Mouse (Mus musculus) forebrain, embryonic 12.5 days (tissue): ENCODE measurements at regions not wholly inside any gene's neighbourhood (a gene's known extent, or its start where the extent isn't known, plus 50 kb on each side); places are given as distances from the start of the nearest gene placed in this dataset.
A peak's percentile ranks its signal among the peaks of the same experiment; 100 is the strongest.
"Not testable (repeated sequence)": the region's sequence is repeated elsewhere in the genome, so short reads cannot be mapped to it uniquely, and the experiment has no call there.

Source experiments
- ATAC-seq: fragments of 200-750 bp; cut with Nextera tagmentation; 2 replicates; pipeline ENCODE4 v1.8.0; 2017; ENCODE audit warnings: moderate TSS enrichment; ENCODE audit not compliant: low FRiP score
- H3K27ac ChIP-seq: fragments of 300-500 bp; sonication (generic); 2 replicates; pipeline ENCODE4 v1.5.1; 2016; ENCODE audit warnings: mild to moderate bottlenecking
- H3K27me3 ChIP-seq: fragments of 300-500 bp; sonication (generic); 2 replicates; pipeline ENCODE4 v1.6.1; 2016; ENCODE audit warnings: mild to moderate bottlenecking
- H3K36me3 ChIP-seq: fragments of 300-500 bp; sonication (generic); replicated peaks from 2 replicates; pipeline ENCODE4 v1.6.1; 2016; ENCODE audit warnings: mild to moderate bottlenecking
- H3K4me1 ChIP-seq: fragments of 300-500 bp; sonication (generic); 2 replicates; pipeline ENCODE4 v1.6.1; 2016
- H3K4me2 ChIP-seq: fragments of 300-500 bp; sonication (generic); 2 replicates; pipeline ENCODE4 v1.6.1; 2016; ENCODE audit warnings: mild to moderate bottlenecking, moderate library complexity
- H3K4me3 ChIP-seq: fragments of 300-500 bp; sonication (generic); replicated peaks from 2 replicates; pipeline ENCODE4 v1.5.1; 2016; ENCODE audit warnings: mild to moderate bottlenecking
- H3K9ac ChIP-seq: fragments of 300-500 bp; sonication (generic); 2 replicates; pipeline ENCODE4 v1.6.1; 2016; ENCODE audit warnings: mild to moderate bottlenecking
- H3K9me3 ChIP-seq: fragments of 300-500 bp; sonication (generic); 2 replicates; pipeline ENCODE4 v1.6.1; 2016
- WGBS: fragments of 180-500 bp; shearing (Covaris S2); methylation state at CpG from one replicate; pipeline ENCODE4 v1.1.7; 2016; 5-methylcytosine and 5-hydroxymethylcytosine counted together

DNA sequence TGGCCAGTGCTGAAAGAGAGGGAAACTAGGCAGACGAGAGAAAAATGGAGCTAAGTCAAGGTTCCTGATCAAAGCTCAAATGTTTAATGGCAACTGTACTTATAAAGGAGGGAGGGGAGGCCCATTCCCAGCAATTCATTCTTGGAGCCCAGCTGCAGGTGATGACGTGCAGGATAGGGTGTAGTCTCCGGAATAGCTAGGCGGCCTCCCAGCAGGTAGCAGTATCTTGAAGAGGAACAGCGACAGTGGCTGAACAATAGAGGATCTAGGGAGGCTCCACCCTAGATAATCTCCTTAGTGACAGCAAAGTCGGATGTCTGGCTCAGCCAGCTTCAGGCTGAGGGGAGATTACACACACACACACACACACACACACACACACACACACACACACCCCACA is 216.8 kb downstream of the Mat2b start:
- ATAC-seq, result not testable (repeated sequence)

DNA sequence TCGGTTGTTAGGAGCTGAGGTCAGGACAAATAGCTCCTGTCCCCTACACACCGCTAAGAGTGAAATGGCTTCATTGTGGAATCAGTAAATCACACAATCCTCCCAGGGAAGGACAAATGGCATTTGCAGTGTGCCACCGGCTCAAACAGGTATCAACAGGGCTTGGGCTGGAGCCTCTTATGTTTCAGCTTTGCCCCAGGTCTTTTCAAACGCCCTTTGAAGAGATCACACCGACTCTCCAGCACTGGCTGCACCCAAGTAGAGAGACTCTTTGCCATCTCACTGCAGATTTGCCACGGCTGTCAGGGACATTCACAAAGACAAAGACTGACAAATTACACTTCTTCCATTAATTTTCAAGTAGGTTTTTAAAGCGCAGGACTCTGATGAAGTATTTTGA is 217.7 kb downstream of the Mat2b start:
- no peaks in the 10 kb centered on the region for H3K36me3 ChIP-seq
- H3K4me3 ChIP-seq, result no peak overlapping the region
- H3K4me2 ChIP-seq, result no peak overlapping the region
- no peaks in the 10 kb centered on the region for H3K27me3 ChIP-seq
- WGBS, result 33% methylated on average over 7 of the region's 7 CpGs
- no peak overlapping the region for H3K9ac ChIP-seq
- ATAC-seq, result no peak
- H3K4me1 ChIP-seq, result peaks cover 3% of the 10 kb centered on the region; the same call in 1 of the 2 replicates
- no peaks in the 10 kb centered on the region for H3K9me3 ChIP-seq
- H3K27ac ChIP-seq, result no peak overlapping the region

More for the DNA sequence above, 216.8 kb downstream of the Mat2b start:
- H3K4me3 ChIP-seq, H3K27ac ChIP-seq, H3K4me2 ChIP-seq, H3K27me3 ChIP-seq, H3K4me1 ChIP-seq, H3K36me3 ChIP-seq, H3K9me3 ChIP-seq, H3K9ac ChIP-seq: not testable (repeated sequence)
- WGBS, result 9% methylated on average over 6 of the region's 6 CpGs

DNA sequence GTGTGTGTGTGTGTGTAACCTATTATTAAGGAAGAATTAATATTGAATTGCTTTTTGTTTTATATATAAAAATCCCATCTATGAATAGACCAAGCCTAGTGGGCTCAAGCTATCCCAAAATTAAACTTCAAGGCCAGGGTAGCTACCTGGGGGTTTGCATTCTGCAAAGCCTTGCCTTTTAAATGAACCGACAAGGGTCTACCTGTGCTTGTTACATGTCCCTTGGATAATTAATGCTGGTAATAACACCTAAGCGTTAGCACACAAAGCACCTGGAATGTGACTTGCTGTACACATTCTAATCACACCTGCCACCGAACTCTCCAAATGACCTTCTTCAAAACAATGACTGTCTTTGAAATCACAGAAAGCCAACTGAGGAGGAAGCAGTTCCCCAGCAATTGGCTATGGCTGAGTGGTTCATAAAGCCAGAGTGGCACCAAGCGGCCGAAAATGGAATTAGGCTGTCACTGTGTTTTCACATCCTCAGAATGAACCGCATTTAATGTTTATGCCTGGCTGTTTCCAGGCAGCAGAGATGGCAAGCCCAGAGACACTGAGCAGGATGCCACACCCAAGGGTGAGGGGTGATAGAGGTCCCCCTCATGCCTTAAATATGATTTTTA is 225.8 kb downstream of the Mat2b start:
- Histone ChIP-seq H3K9me3 (no peaks in the 10 kb centered on the region), H3K4me2 (no peak overlapping the region), H3K27ac (no peak overlapping the region), H3K27me3 (peaks cover 26% of the 10 kb centered on the region; the same call in 1 of the 2 replicates), H3K36me3 (no peaks in the 10 kb centered on the region), H3K4me1 (no peaks in the 10 kb centered on the region), H3K4me3 (no peak overlapping the region), H3K9ac (no peak overlapping the region)
- ATAC-seq, result peak; percentile 79
- 11% methylated on average over 6 of the region's 6 CpGs for WGBS

DNA sequence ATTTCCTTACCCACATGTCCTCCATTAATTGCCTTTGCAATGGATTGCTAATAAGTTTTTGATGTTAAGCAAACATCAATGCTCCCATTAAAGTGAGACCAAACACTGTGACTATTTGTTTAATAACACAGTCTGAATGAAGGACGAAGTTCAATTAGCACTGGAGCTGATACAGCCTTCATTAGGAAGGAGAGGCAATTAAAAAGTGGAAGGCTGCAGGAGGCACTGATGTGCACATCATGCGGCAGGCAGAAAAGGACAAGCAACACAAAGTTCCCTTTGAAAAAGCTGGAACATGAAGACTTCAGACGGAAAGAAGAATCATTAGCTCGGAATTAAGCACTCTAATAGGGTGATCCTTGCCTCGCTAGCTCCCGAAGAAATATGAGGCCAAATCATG is 238.4 kb downstream of the Mat2b start:
- Histone ChIP-seq H3K4me2 (no peak overlapping the region), H3K9ac (no peak overlapping the region), H3K4me3 (no peak overlapping the region), H3K36me3 (no peaks in the 10 kb centered on the region), H3K4me1 (peaks cover 7% of the 10 kb centered on the region), H3K9me3 (no peaks in the 10 kb centered on the region), H3K27me3 (peaks cover 38% of the 10 kb centered on the region), H3K27ac (no peak overlapping the region)
- WGBS, result 35% methylated on average over 6 of the region's 6 CpGs
- ATAC-seq, result peak; percentile 95

DNA sequence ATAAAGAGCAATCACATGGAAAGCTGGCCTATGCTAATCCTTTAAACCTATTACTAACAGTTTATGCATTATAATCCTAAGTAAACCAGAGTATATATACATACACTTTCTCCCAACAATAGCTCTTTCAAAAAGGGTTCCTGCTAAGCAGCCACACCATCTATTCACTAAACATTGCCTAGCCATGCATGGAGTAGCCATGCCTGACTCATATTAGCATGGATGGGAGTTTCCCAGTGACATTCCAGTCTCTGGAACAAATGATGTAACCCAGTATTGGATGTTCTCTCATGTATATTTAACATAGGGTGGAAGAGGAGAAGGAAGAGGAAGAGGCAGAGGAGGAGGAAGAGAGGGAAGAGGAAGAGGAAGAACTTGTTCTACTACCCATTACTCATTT is 240.0 kb downstream of the Mat2b start:
- not testable (repeated sequence) for H3K9ac ChIP-seq, H3K9me3 ChIP-seq, H3K36me3 ChIP-seq, ATAC-seq, H3K4me1 ChIP-seq, H3K27ac ChIP-seq, H3K4me3 ChIP-seq, H3K4me2 ChIP-seq
- peaks cover 34% of the 10 kb centered on the region for H3K27me3 ChIP-seq

DNA sequence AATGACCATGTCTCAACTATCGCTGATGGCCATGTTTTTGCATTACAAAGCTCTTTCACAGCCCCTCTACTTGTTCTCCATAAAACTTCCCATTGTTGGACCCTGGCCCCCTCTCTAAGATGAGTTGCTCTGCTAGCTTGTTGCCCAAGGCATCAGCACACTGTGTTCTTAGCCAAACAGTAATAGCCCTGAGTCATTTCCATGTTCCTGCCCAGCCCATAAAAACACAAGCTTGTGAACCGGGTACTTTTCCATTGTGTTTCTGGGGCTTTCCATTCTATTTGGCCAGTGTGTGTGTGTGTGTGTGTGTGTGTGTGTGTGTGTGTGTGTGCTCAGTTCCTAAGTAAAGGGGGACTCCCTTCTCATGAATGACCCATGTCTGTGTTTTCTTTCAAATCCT is 248.2 kb downstream of the Mat2b start:
- Histone ChIP-seq H3K4me3 (no peak overlapping the region), H3K27me3 (peaks cover 22% of the 10 kb centered on the region), H3K4me2 (no peak overlapping the region), H3K36me3 (no peaks in the 10 kb centered on the region), H3K27ac (no peak overlapping the region), H3K9me3 (no peaks in the 10 kb centered on the region), H3K9ac (no peak overlapping the region), H3K4me1 (no peaks in the 10 kb centered on the region)
- WGBS, result 81% methylated on average over 2 of the region's 2 CpGs
- no peak for ATAC-seq

DNA sequence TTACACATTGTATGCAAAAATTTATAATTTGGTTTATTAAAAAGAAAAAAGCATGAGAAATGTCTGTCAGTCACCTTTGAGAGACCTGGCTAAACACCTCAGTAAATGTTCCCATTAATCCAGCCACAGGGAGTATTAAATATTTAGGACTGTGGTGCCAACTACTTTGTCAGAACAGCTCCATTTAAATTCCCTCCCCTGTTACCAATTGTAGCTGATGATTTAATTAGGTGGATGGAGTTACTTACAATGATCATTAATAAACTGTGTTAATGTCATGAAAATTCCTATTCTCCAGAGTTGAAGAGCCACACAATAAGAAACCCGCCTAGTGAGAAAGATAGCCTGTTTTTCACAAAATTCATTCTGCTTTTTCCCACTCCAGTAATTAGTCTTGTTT is 261.0 kb downstream of the Mat2b start:
- H3K27me3 ChIP-seq, result peaks cover 16% of the 10 kb centered on the region; the same call in 1 of the 2 replicates
- 0 out of 2 replicates have a peak, but pooled peaks have one; percentile 20 for ATAC-seq
- H3K4me1 ChIP-seq, result 0 out of 2 replicates have a peak, but pooled peaks cover 3% of the 10 kb centered on the region
- H3K36me3 ChIP-seq, result no peaks in the 10 kb centered on the region
- H3K4me3 ChIP-seq, result no peak overlapping the region
- no peak overlapping the region for H3K27ac ChIP-seq
- no peaks in the 10 kb centered on the region for H3K9me3 ChIP-seq
- H3K9ac ChIP-seq, result no peak overlapping the region
- H3K4me2 ChIP-seq, result no peak overlapping the region
- 26% methylated on average over 1 of the region's 1 CpGs for WGBS

DNA sequence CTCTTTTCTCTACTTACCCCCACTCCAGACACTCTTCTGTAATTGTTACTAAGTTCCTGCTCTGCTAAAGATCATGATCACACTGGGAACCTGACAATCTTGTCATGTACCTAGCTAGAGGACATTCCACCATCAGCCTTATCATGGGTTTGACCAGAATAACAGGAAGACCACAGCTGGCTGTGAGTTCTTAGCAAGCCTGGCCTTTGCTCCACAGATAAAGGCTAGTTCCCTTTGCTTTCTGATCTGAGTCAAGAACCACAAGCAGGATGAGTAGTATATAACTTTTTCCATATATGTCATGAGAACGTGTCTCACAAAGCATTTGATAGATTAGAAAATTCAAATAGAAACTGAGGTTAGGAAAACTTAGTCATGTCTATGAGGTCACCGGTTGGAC is 266.1 kb downstream of the Mat2b start:
- Histone ChIP-seq H3K4me3 (no peak overlapping the region), H3K9me3 (no peaks in the 10 kb centered on the region), H3K27me3 (0 out of 2 replicates have a peak, but pooled peaks cover 8% of the 10 kb centered on the region), H3K4me2 (no peak overlapping the region), H3K27ac (no peak overlapping the region), H3K36me3 (no peaks in the 10 kb centered on the region), H3K4me1 (no peaks in the 10 kb centered on the region), H3K9ac (no peak overlapping the region)
- ATAC-seq, result no peak
- WGBS, result 85% methylated on average over 2 of the region's 2 CpGs

DNA sequence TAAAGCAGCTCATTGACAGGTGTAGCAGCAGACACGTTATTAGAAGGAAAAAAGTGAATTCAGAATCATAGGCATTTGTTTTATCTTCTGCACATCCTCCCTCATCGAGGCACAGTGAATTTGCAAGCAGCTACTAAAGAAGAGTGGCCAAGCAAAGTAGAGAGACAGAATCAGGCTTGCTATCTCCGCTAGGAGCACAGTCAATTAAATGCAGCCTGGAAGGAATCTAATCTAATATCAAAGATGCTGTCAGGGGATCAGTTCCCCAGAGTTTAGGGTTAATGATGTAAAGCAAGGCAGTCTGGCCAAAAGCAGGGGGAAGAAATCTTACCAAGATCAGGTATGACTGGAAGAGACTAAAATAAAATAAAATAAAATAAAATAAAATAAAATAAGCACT is 270.7 kb downstream of the Mat2b start:
- no peak overlapping the region for H3K4me2 ChIP-seq
- H3K27ac ChIP-seq, result no peak overlapping the region
- 80% methylated on average over 3 of the region's 3 CpGs for WGBS
- H3K9me3 ChIP-seq, result no peaks in the 10 kb centered on the region
- H3K4me1 ChIP-seq, result no peaks in the 10 kb centered on the region
- H3K36me3 ChIP-seq, result no peaks in the 10 kb centered on the region
- ATAC-seq, result no peak
- no peak overlapping the region for H3K4me3 ChIP-seq
- no peaks in the 10 kb centered on the region for H3K27me3 ChIP-seq
- H3K9ac ChIP-seq, result no peak overlapping the region

DNA sequence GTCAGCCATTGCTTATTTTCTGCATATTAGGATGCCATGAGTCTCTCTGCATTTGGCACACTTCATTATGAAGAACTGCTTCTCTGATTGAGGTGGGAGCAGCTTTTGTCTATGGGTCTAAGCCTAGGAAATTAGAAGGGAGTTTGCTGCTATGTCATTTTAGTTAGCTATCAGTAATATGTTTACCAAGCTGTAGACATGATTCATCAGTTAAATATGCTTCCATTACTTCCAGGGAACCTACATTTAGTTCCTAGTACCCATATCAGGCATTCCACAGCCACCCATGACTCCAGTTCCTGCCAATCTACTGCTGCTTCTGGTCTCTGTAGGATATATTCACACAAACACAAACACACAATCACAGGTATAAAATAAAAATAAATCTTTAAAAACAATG is 287.4 kb downstream of the Mat2b start:
- H3K4me1 ChIP-seq, result no peaks in the 10 kb centered on the region
- H3K27ac ChIP-seq, result no peak overlapping the region
- ATAC-seq, result no peak
- no peak overlapping the region for H3K4me3 ChIP-seq
- no peak overlapping the region for H3K4me2 ChIP-seq
- H3K9ac ChIP-seq, result no peak overlapping the region
- no peaks in the 10 kb centered on the region for H3K27me3 ChIP-seq
- H3K36me3 ChIP-seq, result no peaks in the 10 kb centered on the region
- no peaks in the 10 kb centered on the region for H3K9me3 ChIP-seq

DNA sequence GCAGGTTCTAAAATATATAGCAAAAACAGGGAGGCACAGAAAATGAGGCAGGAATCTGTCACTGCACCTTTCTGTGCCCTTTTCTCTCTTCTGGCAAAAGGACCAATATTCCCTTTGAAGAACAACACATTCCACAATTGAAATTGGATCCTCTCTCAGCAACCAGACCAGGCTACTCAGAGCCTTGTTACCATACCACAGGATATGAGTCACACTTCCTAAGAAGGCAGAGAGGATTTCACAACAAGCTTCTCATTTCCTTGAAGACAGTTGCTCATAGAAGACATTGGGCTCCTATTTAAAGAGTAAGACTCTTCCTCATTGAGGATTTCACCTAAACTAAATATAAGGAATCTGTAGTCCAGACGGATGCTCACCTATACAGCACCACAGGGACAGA is 292.8 kb downstream of the Mat2b start:
- H3K4me3 ChIP-seq, result no peak overlapping the region
- ATAC-seq, result no peak
- 64% methylated on average over 1 of the region's 1 CpGs for WGBS
- no peak overlapping the region for H3K4me2 ChIP-seq
- no peak overlapping the region for H3K27ac ChIP-seq
- no peaks in the 10 kb centered on the region for H3K27me3 ChIP-seq
- no peaks in the 10 kb centered on the region for H3K36me3 ChIP-seq
- H3K9ac ChIP-seq, result no peak overlapping the region
- H3K9me3 ChIP-seq, result no peaks in the 10 kb centered on the region
- peaks cover 4% of the 10 kb centered on the region; the same call in 1 of the 2 replicates for H3K4me1 ChIP-seq

DNA sequence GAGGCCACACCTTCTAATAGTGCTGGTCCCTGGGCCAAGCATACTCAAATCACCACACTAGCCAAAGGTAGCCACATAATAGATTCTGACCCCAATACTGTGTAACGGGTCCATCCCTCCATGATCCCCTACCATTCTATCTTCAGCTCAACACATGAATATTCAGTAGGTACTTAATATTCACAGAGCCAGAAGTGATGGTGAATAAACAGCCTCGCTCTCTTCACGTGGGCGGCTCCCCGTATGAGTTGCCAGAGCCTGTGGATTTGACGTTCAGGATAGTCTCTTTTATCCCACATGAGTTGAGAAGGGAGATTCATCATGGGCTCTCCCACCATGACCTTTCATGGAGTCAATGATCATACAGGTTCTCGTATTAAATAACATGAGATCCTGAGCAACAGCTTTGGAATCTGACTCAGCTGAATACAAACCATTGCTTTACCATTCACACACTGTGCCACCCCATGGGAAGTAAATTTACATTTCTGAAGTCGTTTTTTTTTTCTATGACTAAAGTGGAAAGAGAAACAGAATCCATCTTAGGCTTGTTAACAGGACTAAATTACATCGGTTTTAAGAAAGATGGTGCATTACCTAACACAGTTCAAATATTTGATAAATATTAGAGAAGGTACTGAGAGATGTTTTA is 297.4 kb downstream of the Mat2b start:
- 51% methylated on average over 9 of the region's 9 CpGs for WGBS
- ATAC-seq, result peak; percentile 50

DNA sequence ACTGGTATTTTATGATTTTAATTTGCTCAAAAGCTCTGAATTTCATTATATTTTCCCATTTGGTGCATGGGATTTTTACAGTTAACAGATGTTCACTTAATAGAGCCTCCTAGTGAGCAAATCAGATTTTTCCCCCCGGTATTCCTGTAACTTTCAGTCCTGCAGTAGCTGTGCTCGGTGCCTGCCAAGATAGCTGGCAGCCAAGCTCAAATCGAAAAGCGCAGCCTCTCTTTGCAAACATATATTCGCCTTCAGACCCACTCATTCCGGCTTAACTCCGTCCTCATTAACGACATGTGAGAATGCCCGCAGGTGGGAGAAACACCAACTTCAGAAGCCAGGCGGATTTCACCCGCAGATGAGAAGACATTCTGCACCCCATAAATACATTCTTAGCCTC is 299.7 kb downstream of the Mat2b start:
- H3K36me3 ChIP-seq, result no peaks in the 10 kb centered on the region
- H3K4me3 ChIP-seq, result no peak overlapping the region
- no peak for ATAC-seq
- H3K4me2 ChIP-seq, result no peak overlapping the region
- H3K27ac ChIP-seq, result no peak overlapping the region
- no peaks in the 10 kb centered on the region for H3K27me3 ChIP-seq
- H3K9me3 ChIP-seq, result no peaks in the 10 kb centered on the region
- 60% methylated on average over 11 of the region's 11 CpGs for WGBS
- no peak overlapping the region for H3K9ac ChIP-seq
- peaks cover 16% of the 10 kb centered on the region for H3K4me1 ChIP-seq

More for the DNA sequence above, 297.4 kb downstream of the Mat2b start:
- Histone ChIP-seq H3K27me3 (no peaks in the 10 kb centered on the region), H3K4me2 (no peak overlapping the region), H3K36me3 (no peaks in the 10 kb centered on the region), H3K4me3 (no peak overlapping the region), H3K9ac (no peak overlapping the region), H3K4me1 (peaks cover 16% of the 10 kb centered on the region), H3K9me3 (no peaks in the 10 kb centered on the region), H3K27ac (no peak overlapping the region)
